Mouse (Mus musculus) myocyte (in vitro differentiated cells): Measurements from ENCODE around the gene Cfd.
A peak's percentile ranks its signal among the peaks of the same experiment; 100 is the strongest.

Experiments used
- E2F4 ChIP-seq: IDR thresholded peaks from one replicate; pipeline ENCODE4 v1.6.1; 2011; ENCODE audit warnings: mild to moderate bottlenecking, control low read depth, moderate library complexity; ENCODE audit not compliant: insufficient read depth
- MAX ChIP-seq: IDR thresholded peaks from one replicate; pipeline ENCODE4 v1.6.1; 2011; ENCODE audit warnings: low read depth, mild to moderate bottlenecking, control low read depth
- MYOD1 ChIP-seq, 3 experiments: IDR thresholded peaks; one replicate each; pipeline ENCODE4 v1.6.1; 2011; ENCODE audit warnings: control low read depth in 2 of 3, low read depth in 2 of 3, mild to moderate bottlenecking in 2 of 3, moderate library complexity in 1 of 3; ENCODE audit not compliant: insufficient read length in 2 of 3, control insufficient read depth in 1 of 3
- POLR2A ChIP-seq: IDR thresholded peaks from one replicate; pipeline ENCODE4 v1.6.1; 2011; ENCODE audit warnings: low read depth, mild to moderate bottlenecking, control low read depth, moderate library complexity; ENCODE audit not compliant: insufficient read length
- TCF12 ChIP-seq: IDR thresholded peaks from one replicate; pipeline ENCODE4 v1.6.1; 2011; ENCODE audit warnings: mild to moderate bottlenecking, control low read depth; ENCODE audit not compliant: poor library complexity, insufficient read depth, severe bottlenecking
- TCF3 ChIP-seq: IDR thresholded peaks from one replicate; pipeline ENCODE4 v1.6.1; 2011; ENCODE audit warnings: low read depth, control low read depth; ENCODE audit not compliant: insufficient read length
- USF1 ChIP-seq: IDR thresholded peaks from one replicate; pipeline ENCODE4 v1.6.1; 2011; ENCODE audit warnings: low read depth, mild to moderate bottlenecking, control low read depth, moderate library complexity

DNA sequence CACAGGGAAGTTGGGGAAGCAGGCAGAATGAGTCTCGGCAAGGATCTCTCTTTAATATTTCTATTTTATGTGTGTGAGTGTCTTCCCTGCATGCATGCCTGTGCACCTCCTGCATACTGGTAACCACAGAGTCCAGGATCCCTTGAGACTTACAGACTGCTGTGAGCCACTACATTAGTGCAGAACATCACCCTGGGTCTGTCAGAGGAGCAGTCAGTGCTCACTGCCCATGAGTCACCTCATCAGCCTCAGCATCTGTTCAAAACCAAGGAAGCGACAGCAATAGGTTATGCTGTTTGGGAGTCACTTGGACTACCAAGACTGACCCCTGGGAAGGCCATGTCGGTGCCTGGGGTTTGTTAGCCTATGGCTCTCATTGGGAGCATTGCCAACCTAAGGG, 48.3 kb upstream of the Cfd start:
- TF ChIP-seq MAX (no peak), POLR2A (peak; percentile 20), USF1 (no peak), E2F4 (no peak), TCF3 (no peak), TCF12 (no peak), MYOD1 (IDR thresholded peaks at IDR 0.05; ENCODE audit: control insufficient read depth in 1 of 3, insufficient read length in 2 of 3, low read depth in 2 of 3) (peak in 1 of 3 experiments; percentile 20)
